Mouse (Mus musculus): ENCODE measurements around the gene Pllp.

DNA sequence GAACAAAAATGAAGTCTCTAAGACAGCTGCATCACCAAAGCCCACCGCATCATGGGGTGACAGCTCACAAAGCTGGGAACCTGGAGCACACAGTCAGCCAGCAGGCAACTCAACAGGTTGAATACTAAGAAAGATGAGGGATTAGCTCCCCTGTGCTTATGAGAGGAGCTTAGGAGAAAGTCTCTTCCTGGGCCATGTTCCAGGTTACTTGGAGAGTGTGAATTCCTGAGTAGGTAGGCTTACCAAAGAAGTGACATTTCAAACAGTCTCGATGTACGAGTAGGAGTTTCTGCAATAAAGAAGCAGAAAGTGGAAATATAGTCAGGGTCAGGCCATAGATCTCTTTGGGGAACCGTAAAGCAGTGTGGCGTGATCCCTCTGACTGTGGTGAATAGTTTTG, 48.4 kb upstream of the Pllp start:
- TF ChIP-seq CTCF (IDR thresholded peaks at IDR 0.05; ENCODE audit: borderline replicate concordance, insufficient read depth, low read length) (no peak), POLR2A (IDR thresholded peaks at IDR 0.05; ENCODE audit: low read depth, low read length) (no peak)

Data from embryonic fibroblast, embryonic 13.5 days (primary cell).